Mouse (Mus musculus): Measurements from ENCODE around the gene Cnmd.

GRCm38 (mm10) chr14:79690068-79690844, 28.3 kb upstream of the Cnmd start:
- TF ChIP-seq CTCF (IDR thresholded peaks at IDR 0.05; ENCODE audit: low read depth, low read length) (no peak), POLR2A (IDR thresholded peaks at IDR 0.05; ENCODE audit: extremely low read depth, insufficient read depth, low read length) (no peak)

All from liver, adult 2 months (tissue).